Mouse (Mus musculus) kidney, embryonic 14.5 days (tissue): ENCODE results near the gene Mgat4b. TPM values are rescaled to one million over a fixed set of nuclear protein-coding genes. Genes with fewer than 3 reads are reported as not detected.

Experiments used
- ATAC-seq: fragments of 200-750 bp; cut with Nextera tagmentation; 2 replicates; pipeline ENCODE4 v1.8.0; 2017; ENCODE audit warnings: moderate number of reproducible peaks, mild to moderate bottlenecking, moderate TSS enrichment, moderate library complexity; ENCODE audit not compliant: low FRiP score, low TSS enrichment
- H3K27ac ChIP-seq: fragments of 300-500 bp; sonication (generic); 2 replicates; pipeline ENCODE4 v1.5.1; 2014; ENCODE audit warnings: low read depth, mild to moderate bottlenecking, low read length, moderate library complexity, mixed read lengths
- H3K27me3 ChIP-seq: fragments of 300-500 bp; sonication (generic); 2 replicates; pipeline ENCODE4 v1.6.1; 2014; ENCODE audit warnings: mild to moderate bottlenecking, low read length; ENCODE audit not compliant: control insufficient read depth, insufficient read depth
- H3K36me3 ChIP-seq: fragments of 300-500 bp; sonication (generic); 2 replicates; pipeline ENCODE4 v1.6.1; 2014; ENCODE audit warnings: low read length, mixed read lengths; ENCODE audit not compliant: control insufficient read depth, insufficient read depth
- H3K4me1 ChIP-seq: fragments of 300-500 bp; sonication (generic); 2 replicates; pipeline ENCODE4 v1.6.1; 2014; ENCODE audit warnings: low read length, mixed read lengths; ENCODE audit not compliant: control insufficient read depth, insufficient read depth
- H3K4me2 ChIP-seq: fragments of 300-500 bp; sonication (generic); replicated peaks from 2 replicates; pipeline ENCODE4 v1.6.1; 2014; ENCODE audit warnings: low read depth, mild to moderate bottlenecking, low read length
- H3K4me3 ChIP-seq: fragments of 300-500 bp; sonication (generic); 2 replicates; pipeline ENCODE4 v1.5.1; 2014; ENCODE audit warnings: mild to moderate bottlenecking, low read length
- H3K9ac ChIP-seq: fragments of 300-500 bp; sonication (generic); 2 replicates; pipeline ENCODE4 v1.6.1; 2014; ENCODE audit warnings: low read depth, mild to moderate bottlenecking, low read length, moderate library complexity
- H3K9me3 ChIP-seq: fragments of 300-500 bp; sonication (generic); 2 replicates; pipeline ENCODE4 v1.6.1; 2016; ENCODE audit warnings: low read length; ENCODE audit not compliant: control insufficient read depth
- WGBS: fragments of 180-500 bp; shearing (Covaris S2); extraction: QIAGEN DNeasy Blood & Tissue Kit; methylation state at CpG from one replicate; pipeline ENCODE4 v1.1.7; 2014; 5-methylcytosine and 5-hydroxymethylcytosine counted together
- polyA plus RNA-seq: library from polyadenylated mRNA; unstranded; fragments of >200 nt; fragmentation: Nextera tagmentation; extraction: Ambion mirVana; gene quantifications from 2 replicates; pipeline ENCODE4 v1.2.1, GENCODE M21; 2014

The Mgat4b gene
- polyA plus RNA-seq, 1 experiment from 2014 or later = 39.2 TPM

- Histone ChIP-seq H3K4me3 (no peak overlapping the region), H3K27me3 (no peaks in the 10 kb centered on the region), H3K9ac (no peak overlapping the region), H3K4me2 (no peak overlapping the region), H3K9me3 (no peaks in the 10 kb centered on the region), H3K27ac (no peak overlapping the region), H3K4me1 (peaks cover 9% of the 10 kb centered on the region), H3K36me3 (no peaks in the 10 kb centered on the region)
- 63% methylated on average over 7 of the region's 7 CpGs for WGBS
- no peak for ATAC-seq
Measured at GRCm38 (mm10) chr11:50248473-50249171, 37.9 kb downstream of the Mgat4b start.

- ATAC-seq = peak; percentile 20; the same call in 1 of the 2 replicates
- peaks cover 14% of the 10 kb centered on the region for H3K36me3 ChIP-seq
- 49% methylated on average over 3 of the region's 3 CpGs for WGBS
- H3K4me1 ChIP-seq = peaks cover 9% of the 10 kb centered on the region
- no peaks in the 10 kb centered on the region for H3K9me3 ChIP-seq
- peak overlapping the region; percentile 1; the same call in 1 of the 2 replicates for H3K27ac ChIP-seq
- H3K27me3 ChIP-seq = no peaks in the 10 kb centered on the region
- H3K9ac ChIP-seq = no peak overlapping the region
- H3K4me3 ChIP-seq = no peak overlapping the region
- no peak overlapping the region for H3K4me2 ChIP-seq
Measured at GRCm38 (mm10) chr11:50252166-50252565, 41.5 kb downstream of the Mgat4b start.

- peak overlapping the region; percentile 1; the same call in 1 of the 2 replicates for H3K27ac ChIP-seq
- peaks cover 9% of the 10 kb centered on the region for H3K4me1 ChIP-seq
- WGBS = 38% methylated on average over 11 of the region's 11 CpGs
- H3K9ac ChIP-seq = no peak overlapping the region
- peaks cover 20% of the 10 kb centered on the region for H3K36me3 ChIP-seq
- H3K4me3 ChIP-seq = no peak overlapping the region
- H3K27me3 ChIP-seq = no peaks in the 10 kb centered on the region
- no peak overlapping the region for H3K4me2 ChIP-seq
- peak; percentile 48 for ATAC-seq
- H3K9me3 ChIP-seq = no peaks in the 10 kb centered on the region
Measured at GRCm38 (mm10) chr11:50252684-50253265, 42.1 kb downstream of the Mgat4b start.

- H3K4me2 ChIP-seq = no peak overlapping the region
- no peaks in the 10 kb centered on the region for H3K9me3 ChIP-seq
- H3K27ac ChIP-seq = no peak overlapping the region
- no peak overlapping the region for H3K4me3 ChIP-seq
- H3K36me3 ChIP-seq = peaks cover 26% of the 10 kb centered on the region
- H3K4me1 ChIP-seq = peaks cover 9% of the 10 kb centered on the region
- H3K27me3 ChIP-seq = no peaks in the 10 kb centered on the region
- WGBS = 45% methylated on average over 1 of the region's 1 CpGs
- ATAC-seq = no peak
- H3K9ac ChIP-seq = no peak overlapping the region
Measured at GRCm38 (mm10) chr11:50253393-50253792, 42.7 kb downstream of the Mgat4b start.

GRCm38 (mm10) chr11:50254010-50254580 lies 43.4 kb downstream of the Mgat4b start:
- 71% methylated on average over 12 of the region's 12 CpGs for WGBS
- no peaks in the 10 kb centered on the region for H3K27me3 ChIP-seq
- no peak overlapping the region for H3K9ac ChIP-seq
- H3K4me3 ChIP-seq = no peak overlapping the region
- H3K9me3 ChIP-seq = no peaks in the 10 kb centered on the region
- H3K36me3 ChIP-seq = peaks cover 32% of the 10 kb centered on the region
- no peak for ATAC-seq
- peaks cover 9% of the 10 kb centered on the region for H3K4me1 ChIP-seq
- H3K27ac ChIP-seq = no peak overlapping the region
- no peak overlapping the region for H3K4me2 ChIP-seq

- Histone ChIP-seq H3K27me3 (no peaks in the 10 kb centered on the region), H3K4me3 (no peak overlapping the region), H3K9me3 (no peaks in the 10 kb centered on the region), H3K27ac (no peak overlapping the region), H3K9ac (no peak overlapping the region), H3K4me1 (peaks cover 9% of the 10 kb centered on the region), H3K36me3 (peaks cover 57% of the 10 kb centered on the region), H3K4me2 (no peak overlapping the region)
- ATAC-seq = no peak
- 84% methylated on average over 7 of the region's 7 CpGs for WGBS
Measured at GRCm38 (mm10) chr11:50256615-50257014, 45.9 kb downstream of the Mgat4b start.

- Histone ChIP-seq H3K27ac (no peak overlapping the region), H3K27me3 (no peaks in the 10 kb centered on the region), H3K36me3 (peaks cover 72% of the 10 kb centered on the region), H3K9ac (no peak overlapping the region), H3K4me3 (no peak overlapping the region), H3K4me1 (no peaks in the 10 kb centered on the region), H3K9me3 (no peaks in the 10 kb centered on the region), H3K4me2 (no peak overlapping the region)
- WGBS = 88% methylated on average over 7 of the region's 7 CpGs
- ATAC-seq = no peak
Measured at GRCm38 (mm10) chr11:50258310-50258709, 47.6 kb downstream of the Mgat4b start.

GRCm38 (mm10) chr11:50262020-50262419 lies 51.3 kb downstream of the Mgat4b start:
- ATAC-seq = no peak
- H3K27ac ChIP-seq = no peak overlapping the region
- no peaks in the 10 kb centered on the region for H3K27me3 ChIP-seq
- H3K4me2 ChIP-seq = no peak overlapping the region
- peaks cover 90% of the 10 kb centered on the region for H3K36me3 ChIP-seq
- H3K4me3 ChIP-seq = no peak overlapping the region
- no peaks in the 10 kb centered on the region for H3K9me3 ChIP-seq
- no peak overlapping the region for H3K9ac ChIP-seq
- H3K4me1 ChIP-seq = no peaks in the 10 kb centered on the region
- 87% methylated on average over 4 of the region's 4 CpGs for WGBS

GRCm38 (mm10) chr11:50263198-50263597 lies 52.5 kb downstream of the Mgat4b start:
- no peaks in the 10 kb centered on the region for H3K9me3 ChIP-seq

More at GRCm38 (mm10) chr11:50263198-50263597, 52.5 kb downstream of the Mgat4b start:
- Histone ChIP-seq H3K9ac (no peak overlapping the region), H3K4me3 (no peak overlapping the region), H3K4me2 (no peak overlapping the region), H3K36me3 (peaks cover 80% of the 10 kb centered on the region), H3K27me3 (no peaks in the 10 kb centered on the region), H3K4me1 (no peaks in the 10 kb centered on the region), H3K27ac (no peak overlapping the region)
- WGBS = 89% methylated on average over 3 of the region's 3 CpGs
- ATAC-seq = no peak
